20 mouse cellular contexts compared by ENCODE assay signal in the genomic region with DNA sequence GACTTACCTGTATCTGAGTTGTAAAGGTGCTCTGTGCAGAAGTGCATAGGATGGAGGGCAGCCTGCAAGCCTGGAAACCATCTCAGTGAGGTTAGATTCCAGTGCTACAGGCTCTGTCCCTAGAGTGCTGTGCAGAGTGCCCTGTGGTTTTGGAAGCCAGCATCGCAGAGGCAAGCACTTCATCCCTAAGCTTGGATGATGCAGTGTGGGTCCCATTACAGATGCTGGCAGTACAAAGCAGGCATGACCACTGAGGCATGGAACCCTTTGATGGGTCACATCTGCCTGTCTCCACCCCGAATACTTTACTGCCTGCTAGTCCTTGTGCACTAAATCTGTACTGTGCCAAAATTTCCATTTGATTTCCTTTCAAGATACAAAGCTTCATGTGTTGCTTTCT. TPM values are rescaled to one million over a fixed set of nuclear protein-coding genes. Genes with fewer than 3 reads are reported as not detected.
"Had no signal": no experiment of that assay in that cellular context is flagged by ENCODE, and none has a peak within 500 bp of the region (broad histone marks: within the 10 kb centered on the region; RNA-seq: fewer than 3 reads in every experiment).

No protein-coding gene starts in this region.

- ATAC-seq: midbrain, embryonic 16.5 days had no signal

- H3K27ac ChIP-seq: midbrain, embryonic 10.5 days; midbrain, embryonic 12.5 days; neural tube, embryonic 13.5 days; neural tube, embryonic 15.5 days had no signal

- H3K27me3 ChIP-seq: midbrain, embryonic 12.5 days; neural tube, embryonic 13.5 days; neural tube, embryonic 15.5 days had no signal

- H3K36me3 ChIP-seq: midbrain, embryonic 10.5 days; midbrain, embryonic 12.5 days; neural tube, embryonic 13.5 days; neural tube, embryonic 15.5 days had no signal

- H3K4me3 ChIP-seq: midbrain, embryonic 10.5 days; midbrain, embryonic 12.5 days; myocyte; neural tube, embryonic 13.5 days; neural tube, embryonic 15.5 days had no signal

- DNase-seq: lung, adult 18-20 months; lung, embryonic 14.5 days; lung, postnatal 10 days; lung, postnatal 4 days; midbrain, embryonic 14.5 days; retina, postnatal 1 day; right cerebral cortex, adult 18-20 months; right cerebral cortex, postnatal 25 days; right cerebral cortex, postnatal 4 days; spleen, adult 18-20 months; thymus, adult 18-20 months; thymus, postnatal 14 days; thymus, postnatal 36 days had no signal

- H3K9ac ChIP-seq: lung, embryonic 14.5 days; midbrain, embryonic 12.5 days; neural tube, embryonic 13.5 days; neural tube, embryonic 15.5 days had no signal

- H3K4me2 ChIP-seq: lung, embryonic 14.5 days; midbrain, embryonic 12.5 days; neural tube, embryonic 13.5 days; neural tube, embryonic 15.5 days had no signal

- H3K9me3 ChIP-seq: midbrain, embryonic 10.5 days; midbrain, embryonic 12.5 days; neural tube, embryonic 13.5 days; neural tube, embryonic 15.5 days had no signal

RNA-seq across cellular contexts. Expression of a gene that starts 33.6 kb away (rescaled TPM):
- total RNA-seq: megakaryocyte-erythroid progenitor cell, adult 5-6 weeks had no signal
